Mouse (Mus musculus): Measurements from ENCODE around the gene Clec16a.

DNA sequence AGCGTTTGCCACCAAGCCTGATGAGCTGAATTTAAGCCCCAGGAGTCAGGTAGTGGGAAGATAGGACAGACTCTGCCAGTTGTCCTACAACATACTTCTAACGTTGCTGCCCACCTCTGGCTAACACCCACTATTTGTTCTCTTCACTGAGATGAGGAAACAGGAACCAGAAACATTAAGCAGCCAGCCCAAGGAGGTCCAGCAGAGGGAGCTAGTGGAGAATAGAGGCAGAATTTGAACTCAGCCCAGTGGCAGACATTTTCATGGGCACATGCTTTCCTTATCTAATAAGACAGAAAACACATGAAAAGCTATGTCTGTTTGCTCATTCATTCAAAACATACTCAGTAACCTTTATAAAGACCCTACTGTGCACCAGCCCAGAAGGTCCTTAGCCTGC is 42.1 kb upstream of the Clec16a start:
- TF ChIP-seq POLR2A (IDR thresholded peaks at IDR 0.05; ENCODE audit: borderline replicate concordance, control insufficient read depth, low read depth, low read length) (no peak), CTCF (IDR thresholded peaks at IDR 0.05; ENCODE audit: control insufficient read depth, insufficient read depth, low read length) (peak; percentile 14; the same call in 1 of the 2 replicates)
